Mouse (Mus musculus) ES-CJ7 (cell line): ENCODE data around the gene Traf5.

Source experiments
- DNase-seq: peaks from one replicate; pipeline ENCODE4 v3.0.0; 2011; ENCODE audit warnings: low read depth, low spot score

The Traf5 gene

DNA sequence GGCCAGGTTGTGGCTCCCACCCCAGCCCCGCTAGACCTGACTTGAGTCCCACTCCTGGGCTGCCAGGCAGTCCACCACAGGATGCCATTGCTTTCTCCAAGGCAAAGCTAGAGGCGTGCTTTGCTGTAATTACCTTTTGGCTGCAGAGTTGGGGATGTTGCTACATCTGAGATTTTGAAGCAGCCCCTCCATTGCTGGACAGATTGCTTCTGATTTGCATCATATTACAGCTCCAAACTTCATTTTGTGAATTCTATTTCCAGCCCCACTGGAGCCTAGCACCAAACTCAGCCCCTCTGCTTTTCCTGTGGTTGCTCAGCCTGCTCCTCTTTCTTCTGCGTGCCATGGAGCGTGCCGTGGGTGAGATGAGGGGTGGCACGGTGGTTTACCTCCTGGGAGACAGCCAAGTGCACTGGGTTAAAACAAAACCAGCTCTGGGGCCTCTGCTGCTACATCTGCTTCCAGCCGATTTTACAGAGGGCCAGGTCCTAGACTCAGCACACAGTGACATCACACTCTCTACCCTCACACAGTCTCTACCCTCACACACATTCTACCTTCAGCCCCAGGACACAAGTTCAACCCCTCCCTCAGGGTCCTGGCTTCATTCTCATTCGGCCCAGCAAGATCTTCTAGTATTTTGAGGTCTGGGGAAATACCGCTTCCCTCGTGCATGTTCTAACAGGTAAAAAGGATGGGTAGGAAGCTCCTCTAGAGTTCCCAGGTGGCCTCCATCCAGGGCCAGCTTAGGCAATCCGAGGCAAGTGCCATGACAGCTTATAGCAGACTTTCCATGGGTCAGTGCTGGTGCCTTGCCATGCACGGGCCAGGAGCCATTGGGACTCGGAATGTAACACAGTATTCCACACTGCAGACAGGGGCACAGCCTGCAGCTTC lies 117.6 kb downstream of the Traf5 start:
- DNase-seq: no peak

- DNase-seq: no peak
Observed at GRCm38 (mm10) chr1:191969939-191970338, 122.4 kb downstream of the Traf5 start.

- DNase-seq: peak; percentile 94
Observed at GRCm38 (mm10) chr1:191964773-191965481, 127.4 kb downstream of the Traf5 start.

DNA sequence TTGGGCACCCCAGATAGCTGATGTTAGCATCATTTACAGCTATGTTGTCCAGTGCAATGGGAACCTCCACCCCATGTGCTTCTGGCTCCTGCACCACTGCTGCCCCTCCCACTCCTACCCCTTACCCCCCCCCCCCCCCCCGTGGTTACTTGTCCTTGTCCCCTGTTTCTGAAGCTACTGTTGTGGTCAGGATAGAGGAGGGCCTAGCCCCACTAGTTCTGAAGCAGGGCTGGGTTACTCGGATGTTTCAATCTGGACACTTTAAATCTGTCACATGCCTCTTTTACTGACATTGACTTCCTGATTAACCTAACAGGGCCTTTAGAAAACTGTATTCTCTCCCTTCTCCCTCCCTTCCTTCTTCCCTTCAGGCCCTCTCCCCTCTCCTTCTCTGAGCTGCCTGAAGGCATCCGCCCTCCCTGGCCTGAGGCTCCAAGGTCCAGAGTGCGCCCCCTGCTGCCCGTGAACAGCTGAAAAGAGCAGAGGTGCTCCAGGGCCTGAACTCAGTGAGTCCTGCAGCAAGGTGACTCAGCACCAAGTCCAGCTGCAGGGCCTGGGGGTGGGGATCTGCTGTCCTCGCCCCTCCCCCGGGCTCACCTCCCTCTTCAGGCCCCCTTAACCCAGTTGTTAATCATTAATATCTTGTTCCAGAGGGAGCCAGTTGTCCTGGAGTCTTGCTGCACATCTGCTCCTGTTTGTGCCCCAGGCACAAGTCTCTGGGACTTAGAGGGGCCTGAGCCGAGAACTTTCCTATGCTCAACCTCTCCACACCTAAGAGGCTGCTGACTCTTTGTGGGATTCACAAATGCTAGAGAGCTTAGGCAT lies 128.2 kb downstream of the Traf5 start:
- peak; percentile 94 for DNase-seq

GRCm38 (mm10) chr1:191963413-191963812 lies 128.9 kb downstream of the Traf5 start:
- no peak for DNase-seq

GRCm38 (mm10) chr1:191960946-191961345 lies 131.4 kb downstream of the Traf5 start:
- DNase-seq: no peak

- DNase-seq: no peak
Observed at GRCm38 (mm10) chr1:191957321-191957720, 135.0 kb downstream of the Traf5 start.

DNA sequence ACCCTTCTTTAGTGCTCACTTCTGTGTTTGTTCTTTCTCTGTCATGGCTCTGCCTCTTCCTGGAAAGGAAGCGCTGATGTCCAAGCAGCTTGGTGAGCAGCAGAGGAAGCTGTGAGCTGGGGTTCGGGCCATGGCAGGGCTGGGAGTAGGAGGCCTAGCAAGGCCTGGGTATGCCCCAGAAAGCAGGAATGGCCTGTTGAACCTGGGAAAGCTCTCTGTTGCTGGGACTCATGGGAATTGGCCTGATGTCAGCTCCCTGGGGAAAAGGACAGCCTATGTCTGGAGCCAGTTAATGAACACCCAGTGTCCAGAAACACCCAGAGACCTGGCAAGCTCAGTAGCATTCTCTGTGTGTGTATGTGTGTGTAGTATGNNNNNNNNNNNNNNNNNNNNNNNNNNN lies 135.5 kb downstream of the Traf5 start:
- DNase-seq: no peak

DNA sequence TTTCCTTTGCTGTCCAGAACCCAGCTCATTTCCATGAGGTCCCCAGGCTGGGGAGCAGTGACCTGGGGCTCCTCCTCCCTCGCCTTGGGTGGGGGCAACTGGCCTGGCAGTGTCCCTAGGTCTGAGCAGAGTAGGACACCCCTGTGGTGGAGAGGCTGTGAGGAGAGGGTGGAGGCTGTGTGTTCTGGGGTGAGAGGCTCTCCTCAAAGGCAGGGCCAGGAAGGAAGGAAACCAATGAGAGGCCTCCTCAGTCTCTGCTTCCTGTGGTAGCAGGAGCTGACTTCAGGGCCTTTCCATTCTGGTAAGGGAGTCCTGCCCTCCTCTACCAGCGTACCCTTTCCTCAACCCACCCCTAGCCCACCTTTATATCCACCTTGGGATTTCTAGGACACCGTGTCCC lies 136.1 kb downstream of the Traf5 start:
- no peak for DNase-seq

DNA sequence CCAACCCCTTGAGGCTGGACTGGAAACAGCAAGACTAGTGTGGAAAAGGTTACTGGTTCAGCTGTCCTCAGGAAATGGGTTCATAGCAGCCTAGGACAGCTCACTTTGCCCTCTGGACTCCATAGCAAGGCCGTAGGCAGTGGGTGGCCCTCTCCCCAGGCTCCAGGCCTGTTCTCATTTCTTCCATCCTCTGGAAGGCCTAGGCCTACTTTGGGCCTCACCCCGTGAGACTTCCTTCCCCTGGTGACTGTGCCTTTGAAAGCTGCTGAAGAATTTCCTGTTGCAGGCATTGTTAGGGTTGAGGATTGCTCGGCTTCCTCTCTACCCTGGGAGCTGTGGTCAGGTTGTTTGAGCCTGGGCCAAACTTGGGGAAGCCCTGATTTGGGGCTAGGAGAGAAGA lies 137.3 kb downstream of the Traf5 start:
- no peak for DNase-seq

DNA sequence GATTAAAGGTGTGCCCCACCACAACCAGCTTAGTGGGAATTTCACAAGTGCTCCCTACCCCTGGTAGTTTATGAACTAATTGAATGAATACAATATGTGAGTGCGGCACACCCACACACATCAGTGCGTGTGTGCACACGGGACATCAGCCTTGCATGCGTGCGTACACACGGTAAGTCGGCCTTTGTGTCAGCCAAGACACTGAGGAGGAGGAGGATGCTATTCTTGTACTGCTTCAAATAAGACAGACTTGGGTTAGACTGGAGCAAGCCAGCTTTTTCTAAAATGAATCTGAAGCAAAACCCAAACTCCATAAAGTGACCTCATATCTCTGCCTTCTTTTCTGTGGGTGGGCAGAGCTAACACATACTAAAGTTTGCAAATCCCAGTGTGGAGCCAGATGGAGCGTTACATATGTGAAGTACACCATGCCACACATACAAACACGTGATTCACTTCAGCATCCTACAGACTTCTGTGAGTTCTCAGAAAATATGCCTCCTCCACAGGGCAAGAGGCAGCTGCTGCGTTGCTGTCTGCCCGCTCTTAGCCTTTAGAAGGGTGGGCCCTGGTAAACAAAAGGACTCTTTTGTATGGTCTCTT lies 139.5 kb downstream of the Traf5 start:
- no peak for DNase-seq

DNA sequence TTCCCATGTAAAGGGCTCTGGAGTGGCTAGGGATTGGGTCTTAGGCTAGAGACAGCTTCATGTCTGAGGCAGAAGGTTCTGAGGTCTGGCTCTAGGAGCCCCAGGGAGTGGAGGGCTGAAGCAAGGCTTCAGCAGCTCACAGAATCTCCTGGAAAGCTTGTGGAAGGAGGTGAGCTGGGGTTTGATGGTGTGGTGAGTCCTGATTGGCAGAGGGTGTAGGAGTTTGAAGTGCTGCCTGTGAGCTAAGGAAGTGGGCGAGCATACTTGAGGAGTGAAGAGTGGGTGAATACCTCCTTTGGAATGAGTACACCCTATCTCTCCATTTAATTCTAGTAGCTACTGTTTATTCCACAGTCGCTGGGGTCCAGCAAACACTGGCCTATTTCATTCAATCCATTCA lies 141.7 kb downstream of the Traf5 start:
- no peak for DNase-seq

DNA sequence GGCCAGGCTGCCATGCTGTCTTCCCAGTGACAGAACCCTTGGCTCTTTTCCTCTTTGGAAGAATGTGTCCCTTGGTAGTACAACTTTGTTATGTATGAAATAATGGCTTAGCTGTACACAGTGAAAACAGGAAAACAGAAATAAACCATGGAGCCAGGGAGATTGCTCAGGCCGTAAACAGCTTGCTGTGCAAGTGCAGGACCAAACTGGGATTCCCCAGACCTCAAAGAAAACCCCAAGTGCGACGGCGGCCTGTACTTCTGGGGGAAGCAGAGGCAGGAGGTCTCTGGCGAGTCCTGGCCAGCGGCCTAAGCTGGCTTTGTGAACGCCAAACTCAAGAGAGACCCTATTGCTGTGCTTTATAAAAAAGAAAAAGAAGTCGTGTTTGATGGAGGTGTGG lies 143.8 kb downstream of the Traf5 start:
- no peak for DNase-seq

GRCm38 (mm10) chr1:191947796-191948195 lies 144.6 kb downstream of the Traf5 start:
- DNase-seq: peak; percentile 78
